Mouse (Mus musculus): ENCODE results near the gene Gm20388. TPM values are rescaled to one million over a fixed set of nuclear protein-coding genes. Genes with fewer than 3 reads are reported as not detected.

Gene Gm20388
- polyA plus RNA-seq, 1 experiment = 28.1 TPM

DNA sequence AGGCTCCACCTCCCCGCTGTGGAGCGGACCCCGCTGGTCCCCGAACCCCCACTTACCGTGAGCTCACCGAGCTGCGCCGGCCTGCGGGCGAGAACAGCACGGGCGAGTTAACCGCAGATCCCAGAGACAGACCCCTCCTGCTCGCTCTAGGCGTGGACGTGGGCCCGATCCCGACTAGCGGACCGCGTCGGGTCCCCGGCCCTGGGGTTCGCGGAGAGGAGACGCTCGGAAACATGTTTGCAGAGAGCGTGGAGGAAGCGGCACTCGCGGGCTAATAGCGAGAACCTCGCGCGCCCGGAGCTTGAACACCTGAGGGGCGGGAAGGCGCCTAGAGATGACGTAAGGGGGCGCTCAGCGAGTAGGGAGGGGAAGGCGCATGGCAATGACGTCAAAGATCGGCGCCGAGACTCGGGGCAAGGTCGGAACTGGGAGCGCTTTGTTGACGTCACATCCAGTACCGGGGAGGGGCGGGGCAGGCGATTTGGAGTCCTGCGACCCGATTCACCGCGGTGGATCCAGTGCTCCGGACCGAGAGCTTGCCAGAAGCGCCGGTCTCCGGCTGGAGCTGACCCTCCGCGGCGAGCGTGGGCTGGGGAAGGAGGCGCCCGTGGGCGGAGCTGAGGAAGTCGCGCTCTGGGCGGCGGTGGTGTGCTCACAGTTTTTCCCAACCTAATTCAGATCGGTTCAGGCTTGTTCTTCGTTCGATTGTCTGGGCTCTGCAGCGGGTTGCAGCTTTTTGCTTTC, 4038.5 kb downstream of the Gm20388 start, which contains the start of gene Nup133:
Gene Nup133, minus strand, starts transcription at position 324 of the 744 bp plus-strand sequence.
- Histone ChIP-seq H3K4me3 (ENCODE audit: low read depth, low read length) (peak within 1 kb of the TSS; percentile 92), H3K4me1 (ENCODE audit: control insufficient read depth, insufficient read depth, low read length) (no peaks in the 10 kb centered on the region), H3K36me3 (ENCODE audit: control insufficient read depth, insufficient read depth, low read length, poor library complexity, severe bottlenecking) (peaks cover 21% of the 10 kb centered on the region), H3K9ac (ENCODE audit: low read depth, poor library complexity, severe bottlenecking) (peak within 1 kb of the TSS; percentile 89), H3K27ac (ENCODE audit: insufficient read depth, low read length) (peak within 1 kb of the TSS; percentile 37), H3K9me3 (replicated peaks; ENCODE audit: control insufficient read depth, insufficient read depth, low read length, poor library complexity, severe bottlenecking) (no peaks in the 10 kb centered on the region), H3K27me3 (ENCODE audit: control insufficient read depth, insufficient read depth, low read length, poor library complexity, severe bottlenecking) (no peaks in the 10 kb centered on the region)
- TF ChIP-seq POLR2A (IDR thresholded peaks at IDR 0.05; ENCODE audit: insufficient read depth, low read length) (no peak), EP300 (IDR thresholded peaks at IDR 0.05; ENCODE audit: insufficient read depth, low read depth, low read length) (peak; percentile 55; the same call in 1 of the 2 replicates), CTCF (IDR thresholded peaks at IDR 0.05; ENCODE audit: low read depth, low read length) (no peak)

DNA sequence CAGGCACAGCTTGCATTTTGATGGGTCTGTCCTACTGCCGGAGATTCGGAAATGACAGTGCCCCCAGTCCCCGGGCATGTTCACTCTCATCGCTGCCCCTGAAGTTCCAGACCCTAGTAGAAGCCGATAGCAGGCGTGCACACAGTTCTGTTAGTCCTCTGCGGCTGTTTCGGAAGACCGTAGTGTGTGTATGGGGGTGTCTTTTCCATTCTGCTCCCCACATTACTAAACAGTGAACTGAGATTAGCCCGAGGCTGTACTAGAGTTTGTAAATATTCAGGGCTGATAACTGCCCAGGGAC, 4039.0 kb downstream of the Gm20388 start:
- Histone ChIP-seq H3K27ac (ENCODE audit: insufficient read depth, low read length) (peak overlapping the region; percentile 37), H3K27me3 (ENCODE audit: control insufficient read depth, insufficient read depth, low read length, poor library complexity, severe bottlenecking) (no peaks in the 10 kb centered on the region), H3K9me3 (replicated peaks; ENCODE audit: control insufficient read depth, insufficient read depth, low read length, poor library complexity, severe bottlenecking) (no peaks in the 10 kb centered on the region), H3K4me3 (ENCODE audit: low read depth, low read length) (peak overlapping the region; percentile 88), H3K9ac (ENCODE audit: low read depth, poor library complexity, severe bottlenecking) (peak overlapping the region; percentile 89), H3K36me3 (ENCODE audit: control insufficient read depth, insufficient read depth, low read length, poor library complexity, severe bottlenecking) (peaks cover 18% of the 10 kb centered on the region), H3K4me1 (ENCODE audit: control insufficient read depth, insufficient read depth, low read length) (no peaks in the 10 kb centered on the region)
- TF ChIP-seq CTCF (IDR thresholded peaks at IDR 0.05; ENCODE audit: low read depth, low read length) (no peak), EP300 (IDR thresholded peaks at IDR 0.05; ENCODE audit: insufficient read depth, low read depth, low read length) (no peak), POLR2A (IDR thresholded peaks at IDR 0.05; ENCODE audit: insufficient read depth, low read length) (no peak)

DNA sequence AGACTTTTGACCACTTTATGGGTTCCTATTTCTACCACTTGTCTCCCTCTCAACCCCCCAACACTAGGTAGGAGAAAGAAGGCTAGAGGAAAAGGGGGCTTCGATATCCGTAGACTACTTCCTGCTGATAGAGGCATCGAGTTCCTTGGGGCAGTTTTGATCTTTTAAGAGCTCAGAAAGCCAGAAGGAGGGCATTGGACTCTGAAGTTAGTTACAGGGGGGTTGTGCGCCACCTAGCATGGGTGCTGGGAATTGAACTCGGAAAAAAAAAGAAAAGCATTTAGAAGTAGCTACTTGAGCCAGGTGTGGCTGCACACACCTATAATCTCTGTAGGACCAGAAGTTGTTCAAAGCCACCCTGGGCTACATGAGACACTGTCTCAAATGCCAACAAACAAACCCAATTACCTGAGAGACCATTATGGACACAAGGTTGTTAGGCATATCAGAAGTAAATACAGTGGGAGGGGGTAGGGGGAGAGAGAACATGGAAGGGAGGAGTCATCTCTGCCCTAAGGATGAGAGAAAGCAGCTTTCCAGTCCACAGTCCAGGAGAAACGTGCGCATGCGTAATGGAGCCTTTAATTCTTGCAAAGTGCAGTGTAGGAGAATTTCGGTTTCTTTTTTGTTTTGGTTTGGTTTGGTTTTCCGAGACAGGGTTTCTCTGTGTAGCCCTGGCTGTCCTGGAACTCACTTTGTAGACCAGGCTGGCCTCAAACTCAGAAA, 4039.6 kb downstream of the Gm20388 start:
- Histone ChIP-seq H3K27me3 (ENCODE audit: control insufficient read depth, insufficient read depth, low read length, poor library complexity, severe bottlenecking) (no peaks in the 10 kb centered on the region), H3K27ac (ENCODE audit: insufficient read depth, low read length) (peak overlapping the region; percentile 37; the same call in 1 of the 2 replicates), H3K4me3 (ENCODE audit: low read depth, low read length) (peak overlapping the region; percentile 88), H3K36me3 (ENCODE audit: control insufficient read depth, insufficient read depth, low read length, poor library complexity, severe bottlenecking) (peaks cover 12% of the 10 kb centered on the region), H3K4me1 (ENCODE audit: control insufficient read depth, insufficient read depth, low read length) (no peaks in the 10 kb centered on the region), H3K9me3 (replicated peaks; ENCODE audit: control insufficient read depth, insufficient read depth, low read length, poor library complexity, severe bottlenecking) (no peaks in the 10 kb centered on the region), H3K9ac (ENCODE audit: low read depth, poor library complexity, severe bottlenecking) (peak overlapping the region; percentile 89)
- no peak for TF ChIP-seq POLR2A (IDR thresholded peaks at IDR 0.05; ENCODE audit: insufficient read depth, low read length)
- TF ChIP-seq EP300 (IDR thresholded peaks at IDR 0.05; ENCODE audit: insufficient read depth, low read depth, low read length) = no peak
- peak; percentile 40 for TF ChIP-seq CTCF (IDR thresholded peaks at IDR 0.05; ENCODE audit: low read depth, low read length)

DNA sequence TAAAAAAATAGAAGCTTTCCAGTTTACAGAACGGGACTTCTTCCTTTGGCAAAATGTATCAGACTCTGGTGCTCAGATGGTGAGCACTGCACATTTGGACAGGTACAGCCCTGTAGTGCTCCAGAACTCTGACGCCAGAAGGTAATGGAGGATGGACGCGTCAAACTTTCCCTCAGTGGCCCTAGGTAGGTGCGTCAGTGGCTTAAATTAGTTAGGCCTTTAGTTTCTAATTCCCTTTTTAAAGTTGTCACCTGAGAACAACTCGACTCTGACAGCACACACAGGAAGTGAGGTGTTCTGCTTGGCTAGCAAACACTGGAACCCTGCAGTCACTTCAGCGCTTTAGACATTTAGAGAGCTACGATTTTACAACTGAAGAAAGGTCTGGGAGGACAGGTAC, 4043.0 kb downstream of the Gm20388 start:
- no peaks in the 10 kb centered on the region for H3K36me3 ChIP-seq (ENCODE audit: control insufficient read depth, insufficient read depth, low read length, poor library complexity, severe bottlenecking)
- no peaks in the 10 kb centered on the region for H3K27me3 ChIP-seq (ENCODE audit: control insufficient read depth, insufficient read depth, low read length, poor library complexity, severe bottlenecking)
- TF ChIP-seq CTCF (IDR thresholded peaks at IDR 0.05; ENCODE audit: low read depth, low read length) = no peak
- no peak for TF ChIP-seq EP300 (IDR thresholded peaks at IDR 0.05; ENCODE audit: insufficient read depth, low read depth, low read length)
- TF ChIP-seq POLR2A (IDR thresholded peaks at IDR 0.05; ENCODE audit: insufficient read depth, low read length) = no peak
- H3K4me3 ChIP-seq (ENCODE audit: low read depth, low read length) = no peak overlapping the region
- H3K27ac ChIP-seq (ENCODE audit: insufficient read depth, low read length) = no peak overlapping the region
- no peaks in the 10 kb centered on the region for H3K9me3 ChIP-seq (replicated peaks; ENCODE audit: control insufficient read depth, insufficient read depth, low read length, poor library complexity, severe bottlenecking)
- H3K9ac ChIP-seq (ENCODE audit: low read depth, poor library complexity, severe bottlenecking) = no peak overlapping the region
- no peaks in the 10 kb centered on the region for H3K4me1 ChIP-seq (ENCODE audit: control insufficient read depth, insufficient read depth, low read length)

GRCm38 (mm10) chr8:123954246-123954645, 4043.6 kb downstream of the Gm20388 start:
- Histone ChIP-seq H3K9me3 (replicated peaks; ENCODE audit: control insufficient read depth, insufficient read depth, low read length, poor library complexity, severe bottlenecking) (no peaks in the 10 kb centered on the region), H3K36me3 (ENCODE audit: control insufficient read depth, insufficient read depth, low read length, poor library complexity, severe bottlenecking) (no peaks in the 10 kb centered on the region), H3K4me3 (ENCODE audit: low read depth, low read length) (no peak overlapping the region), H3K27me3 (ENCODE audit: control insufficient read depth, insufficient read depth, low read length, poor library complexity, severe bottlenecking) (no peaks in the 10 kb centered on the region), H3K27ac (ENCODE audit: insufficient read depth, low read length) (no peak overlapping the region), H3K9ac (ENCODE audit: low read depth, poor library complexity, severe bottlenecking) (no peak overlapping the region), H3K4me1 (ENCODE audit: control insufficient read depth, insufficient read depth, low read length) (no peaks in the 10 kb centered on the region)
- no peak for TF ChIP-seq EP300 (IDR thresholded peaks at IDR 0.05; ENCODE audit: insufficient read depth, low read depth, low read length)
- no peak for TF ChIP-seq CTCF (IDR thresholded peaks at IDR 0.05; ENCODE audit: low read depth, low read length)
- no peak for TF ChIP-seq POLR2A (IDR thresholded peaks at IDR 0.05; ENCODE audit: insufficient read depth, low read length)

DNA sequence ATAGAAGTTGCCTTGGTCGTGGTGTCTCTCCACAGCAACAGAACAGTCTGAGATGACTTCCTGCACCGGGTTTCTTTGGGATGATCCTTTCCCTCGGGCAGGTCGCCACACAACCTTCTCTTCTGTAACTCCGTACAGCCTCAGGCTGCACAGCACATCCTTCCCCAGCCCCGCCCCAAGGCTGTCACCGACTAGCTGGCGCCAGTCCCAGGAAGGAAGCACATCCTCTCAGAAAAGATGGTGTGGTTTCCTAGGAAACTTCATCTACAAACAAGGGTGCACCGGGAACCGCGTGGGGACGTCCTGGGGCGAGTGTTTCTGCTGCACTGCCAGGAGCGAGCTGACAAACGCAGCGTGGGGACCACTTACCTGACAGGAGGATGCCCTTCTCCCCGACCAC, 4047.5 kb downstream of the Gm20388 start:
- no peaks in the 10 kb centered on the region for H3K4me1 ChIP-seq (ENCODE audit: control insufficient read depth, insufficient read depth, low read length)
- no peak for TF ChIP-seq POLR2A (IDR thresholded peaks at IDR 0.05; ENCODE audit: insufficient read depth, low read length)
- TF ChIP-seq EP300 (IDR thresholded peaks at IDR 0.05; ENCODE audit: insufficient read depth, low read depth, low read length) = no peak
- TF ChIP-seq CTCF (IDR thresholded peaks at IDR 0.05; ENCODE audit: low read depth, low read length) = no peak
- H3K9me3 ChIP-seq (replicated peaks; ENCODE audit: control insufficient read depth, insufficient read depth, low read length, poor library complexity, severe bottlenecking) = no peaks in the 10 kb centered on the region
- no peak overlapping the region for H3K4me3 ChIP-seq (ENCODE audit: low read depth, low read length)
- no peak overlapping the region for H3K27ac ChIP-seq (ENCODE audit: insufficient read depth, low read length)
- no peaks in the 10 kb centered on the region for H3K27me3 ChIP-seq (ENCODE audit: control insufficient read depth, insufficient read depth, low read length, poor library complexity, severe bottlenecking)
- no peaks in the 10 kb centered on the region for H3K36me3 ChIP-seq (ENCODE audit: control insufficient read depth, insufficient read depth, low read length, poor library complexity, severe bottlenecking)
- H3K9ac ChIP-seq (ENCODE audit: low read depth, poor library complexity, severe bottlenecking) = no peak overlapping the region

Data from ES-Bruce4 (cell line).